Mouse (Mus musculus): Measurements from ENCODE around the gene Fam92b.

DNA sequence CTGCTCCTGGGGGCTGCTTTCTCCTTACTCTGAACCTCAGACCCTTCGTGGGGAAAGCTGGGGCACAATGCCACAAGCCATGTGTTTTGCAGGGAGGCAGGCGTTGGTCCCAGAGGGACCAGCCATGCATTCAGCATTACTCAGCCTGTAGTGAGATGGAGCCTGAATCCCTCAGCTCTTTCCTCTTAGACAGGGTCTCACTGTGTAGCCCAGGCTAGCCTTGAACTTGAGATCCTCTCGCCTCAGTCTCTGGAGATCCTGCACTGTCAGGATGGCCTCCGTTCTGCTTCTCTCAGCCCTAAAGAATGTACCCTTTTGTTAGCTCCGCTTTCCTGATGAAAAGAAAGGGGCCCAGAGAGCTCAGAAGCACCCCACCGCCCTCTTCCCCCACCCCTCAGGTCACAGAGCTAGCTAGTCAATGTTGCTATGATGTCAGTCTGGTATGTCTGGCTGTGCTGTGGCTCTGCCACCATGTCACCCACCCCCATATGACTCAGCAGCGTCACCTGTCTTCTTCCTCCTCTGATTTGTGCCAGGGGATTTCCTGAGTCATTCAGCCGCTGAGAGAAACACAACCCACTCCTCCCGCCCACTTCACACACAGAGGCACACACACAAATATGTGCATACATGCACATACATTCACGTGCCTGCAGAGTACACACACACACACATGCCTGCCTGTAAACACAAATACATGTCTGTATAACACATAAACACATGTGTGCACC, 48.3 kb upstream of the Fam92b start:
- TF ChIP-seq POLR2A (IDR thresholded peaks at IDR 0.05; ENCODE audit: insufficient read depth, low read depth, low read length) (no peak), CTCF (IDR thresholded peaks at IDR 0.05; ENCODE audit: insufficient read depth, low read depth, low read length) (no peak)
